Mouse (Mus musculus) bone marrow, adult 2 months (tissue): ENCODE measurements around the gene Tmem59.

Experiments used
- CTCF ChIP-seq: fragments of 200-500 bp; IDR thresholded peaks from 2 replicates; pipeline ENCODE4 v1.5.1; 2011; ENCODE audit warnings: low read length, control low read depth; ENCODE audit not compliant: control insufficient read depth, insufficient read depth
- POLR2A ChIP-seq: fragments of 200-500 bp; IDR thresholded peaks from 2 replicates; pipeline ENCODE4 v1.6.1; 2011; ENCODE audit warnings: low read depth, mild to moderate bottlenecking, control low read depth, low read length, borderline replicate concordance; ENCODE audit not compliant: control insufficient read depth

- TF ChIP-seq POLR2A (no peak), CTCF (no peak)
Measured at GRCm38 (mm10) chr4:107167798-107168197, 10.4 kb upstream of the Tmem59 start.
